Mouse (Mus musculus): ENCODE results near the gene Syt15.

The Syt15 gene

DNA sequence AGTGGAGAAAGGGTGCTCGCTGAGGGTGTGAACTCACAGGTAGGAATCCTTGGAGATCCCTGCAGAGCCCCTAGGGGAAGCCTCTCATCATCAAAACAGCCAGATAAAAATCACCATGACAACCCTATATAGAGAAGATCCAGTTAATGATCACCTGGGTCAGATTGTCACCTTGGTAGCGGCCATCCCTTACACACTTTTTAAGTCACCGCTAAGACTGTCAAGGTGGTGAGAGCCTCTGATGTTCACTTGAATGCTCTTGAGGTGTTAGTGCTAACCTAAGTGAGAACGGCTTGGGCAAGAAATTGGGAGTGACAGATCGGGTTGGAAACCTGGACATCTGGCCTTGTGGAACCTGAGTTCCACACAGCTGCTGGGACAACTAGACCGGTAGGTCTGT is at the start of gene Syt15:
Gene Syt15 (plus strand): TSS at position 301 of the 400 bp plus-strand sequence.
- DNase-seq (ENCODE audit: low spot score in 2 of 2) = no peak

DNA sequence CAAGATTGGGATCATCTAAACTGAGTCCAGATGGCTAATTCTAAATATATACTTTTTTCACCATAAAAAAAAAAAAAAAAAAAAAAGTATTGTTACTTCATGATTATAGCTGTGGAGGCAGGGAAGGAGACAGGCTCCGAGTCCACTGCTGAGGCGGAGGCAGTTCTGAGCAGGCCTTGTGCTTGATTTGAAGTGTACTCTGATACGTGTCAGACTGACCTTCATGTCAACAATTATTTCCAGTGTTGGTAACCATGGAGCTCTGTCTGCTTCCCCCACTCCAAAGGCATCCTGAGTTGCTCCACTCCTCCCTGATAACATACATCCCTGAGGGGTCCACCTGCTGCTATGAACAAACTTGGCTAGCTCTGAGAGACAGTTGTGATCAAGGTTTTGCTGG is 48.3 kb upstream of the Syt15 start:
- no peak for DNase-seq (ENCODE audit: low spot score in 2 of 2)

- no peak for DNase-seq (ENCODE audit: low spot score in 2 of 2)
These were observed 40.0 kb upstream of the Syt15 start for GRCm38 (mm10) chr14:34179351-34179750.

DNA sequence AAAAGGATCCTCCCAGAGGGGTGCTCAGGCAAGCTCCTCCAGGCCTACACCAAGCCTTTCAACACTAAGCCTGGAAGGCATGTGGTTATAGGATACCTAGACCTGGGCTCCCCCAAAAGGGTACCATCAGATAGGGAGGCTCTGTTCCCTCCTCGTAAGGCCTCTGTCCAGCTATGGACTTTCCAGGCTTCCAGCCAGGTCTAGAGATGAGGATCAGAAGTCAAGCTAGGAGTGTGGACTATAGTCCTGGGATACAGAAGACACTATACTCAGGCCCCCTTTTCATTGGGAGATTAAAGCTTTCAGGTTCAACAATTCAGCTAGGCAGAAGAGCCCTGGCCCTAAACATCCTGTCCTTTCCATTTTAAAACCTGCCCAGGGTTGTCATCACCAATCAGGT is 36.3 kb upstream of the Syt15 start:
- DNase-seq (ENCODE audit: low spot score in 2 of 2) = no peak

DNA sequence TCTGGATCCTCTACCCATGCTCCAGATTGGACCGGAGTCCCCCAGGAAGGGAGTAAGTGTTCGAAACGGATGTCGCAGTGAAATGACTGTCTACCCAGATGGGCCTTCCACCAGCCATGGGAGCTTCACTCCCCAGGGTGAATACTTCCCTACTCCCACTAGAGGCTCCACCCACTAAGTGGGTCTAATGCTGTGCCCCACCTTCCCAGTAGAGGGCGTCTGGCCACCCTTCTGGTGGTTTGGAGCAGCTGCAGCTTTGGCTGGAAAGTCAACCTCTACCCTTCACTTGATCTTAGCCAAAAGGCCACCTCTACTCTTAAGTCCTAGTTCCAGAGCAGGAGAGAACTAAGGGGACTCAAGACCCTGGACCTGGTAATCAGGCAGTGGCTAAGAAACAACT is 30.8 kb upstream of the Syt15 start:
- DNase-seq (ENCODE audit: low spot score in 2 of 2) = peak in 1 of 2 experiments; percentile 22

GRCm38 (mm10) chr14:34190361-34190760 is 29.0 kb upstream of the Syt15 start:
- no peak for DNase-seq (ENCODE audit: low spot score in 2 of 2)

- no peak for DNase-seq (ENCODE audit: low spot score in 2 of 2)
These were observed 25.5 kb upstream of the Syt15 start for GRCm38 (mm10) chr14:34193879-34194278.

GRCm38 (mm10) chr14:34195466-34195865 is 23.9 kb upstream of the Syt15 start:
- no peak for DNase-seq (ENCODE audit: low spot score in 2 of 2)

DNA sequence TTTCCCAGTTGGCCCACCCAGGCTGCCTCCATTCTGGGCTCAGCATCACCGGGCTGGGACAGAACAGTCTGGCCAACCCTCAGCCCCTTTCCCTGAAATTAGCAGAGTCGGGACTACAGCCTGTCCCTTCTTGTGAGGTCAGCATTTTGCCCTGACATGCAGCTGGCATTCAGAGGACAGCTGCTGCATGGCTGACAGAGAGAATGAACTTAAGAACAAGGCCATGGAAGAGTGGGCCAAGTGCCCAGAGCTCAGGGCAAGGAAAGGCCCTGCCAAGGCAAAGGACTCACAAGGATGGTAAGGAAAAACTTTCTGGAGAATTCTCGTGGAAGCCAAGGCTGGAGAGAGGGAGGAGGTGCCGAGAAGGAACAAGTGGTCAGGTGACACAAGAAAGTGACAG is 22.7 kb upstream of the Syt15 start:
- no peak for DNase-seq (ENCODE audit: low spot score in 2 of 2)

GRCm38 (mm10) chr14:34200738-34201230 is 18.6 kb upstream of the Syt15 start:
- peak in 1 of 2 experiments; percentile 27 for DNase-seq (ENCODE audit: low spot score in 2 of 2)

DNA sequence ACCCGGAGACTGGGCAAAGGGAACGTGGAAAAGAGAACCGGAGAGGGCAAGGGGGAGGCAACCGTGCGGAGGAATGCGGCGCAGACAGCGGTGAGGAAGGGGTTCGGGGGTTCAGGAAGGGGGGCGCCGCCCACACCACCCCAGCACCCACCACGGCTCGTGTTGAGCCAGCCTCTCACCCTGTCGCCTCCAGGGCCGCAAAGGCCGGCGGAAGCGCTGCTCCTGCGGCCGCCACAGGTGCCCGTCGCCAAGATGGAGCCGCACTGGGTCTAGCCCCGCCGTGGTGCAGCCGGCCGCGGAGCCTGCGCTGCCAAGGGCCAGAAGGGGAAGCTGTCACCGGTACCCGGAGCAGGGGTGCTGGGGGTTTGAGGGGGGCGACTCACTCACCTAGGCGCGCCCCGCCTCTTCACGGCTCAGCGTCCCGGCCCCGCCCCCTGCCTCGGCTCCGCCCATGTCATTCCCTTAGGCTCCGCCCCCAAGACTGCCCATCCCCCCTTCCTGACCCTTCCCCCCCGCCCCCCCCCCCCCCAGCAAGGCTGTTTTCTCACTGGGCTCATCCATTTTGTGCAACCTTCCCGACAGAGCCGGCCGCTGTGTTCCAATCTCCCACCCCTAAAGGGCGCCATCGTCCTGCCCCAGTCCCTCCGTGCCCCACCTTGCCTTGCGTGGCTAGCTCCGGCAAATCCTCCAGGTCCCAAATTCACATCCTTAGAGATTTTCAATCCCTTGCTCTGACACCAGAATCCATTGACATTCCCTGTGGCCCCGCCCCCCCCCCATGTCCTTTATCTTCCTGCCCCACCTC is 18.0 kb upstream of the Syt15 start, which contains the start of gene Gprin2:
Gene Gprin2 (minus strand): TSS at position 423 of the 805 bp plus-strand sequence.
- peak in 1 of 2 experiments; percentile 21 for DNase-seq (ENCODE audit: low spot score in 2 of 2)

DNA sequence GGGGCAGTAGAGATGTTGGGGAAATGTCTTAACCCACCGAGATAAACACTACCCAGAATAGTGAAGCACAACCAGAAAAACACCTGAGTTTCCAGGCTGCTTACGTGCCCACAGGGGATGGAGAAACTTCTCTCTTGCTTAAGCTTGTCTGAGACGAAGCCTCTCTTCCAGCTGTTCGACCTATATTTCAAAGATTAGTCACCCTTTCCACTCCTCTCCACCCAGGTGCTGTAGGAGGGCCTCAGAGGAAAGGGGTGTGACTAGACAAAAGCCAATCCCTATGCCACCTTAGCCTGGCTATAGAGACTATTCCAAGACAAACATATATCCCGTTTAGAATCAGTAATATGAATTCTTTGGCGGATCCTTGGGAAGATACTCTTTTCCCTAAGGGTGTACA is 11.4 kb upstream of the Syt15 start:
- DNase-seq (ENCODE audit: low spot score in 2 of 2) = no peak

- DNase-seq (ENCODE audit: low spot score in 2 of 2) = no peak
These were observed 10.7 kb upstream of the Syt15 start for GRCm38 (mm10) chr14:34208651-34209050.

GRCm38 (mm10) chr14:34209080-34209479 is 10.3 kb upstream of the Syt15 start:
- DNase-seq (ENCODE audit: low spot score in 2 of 2) = no peak

- no peak for DNase-seq (ENCODE audit: low spot score in 2 of 2)
These were observed 9.5 kb upstream of the Syt15 start for GRCm38 (mm10) chr14:34209942-34210341.

DNA sequence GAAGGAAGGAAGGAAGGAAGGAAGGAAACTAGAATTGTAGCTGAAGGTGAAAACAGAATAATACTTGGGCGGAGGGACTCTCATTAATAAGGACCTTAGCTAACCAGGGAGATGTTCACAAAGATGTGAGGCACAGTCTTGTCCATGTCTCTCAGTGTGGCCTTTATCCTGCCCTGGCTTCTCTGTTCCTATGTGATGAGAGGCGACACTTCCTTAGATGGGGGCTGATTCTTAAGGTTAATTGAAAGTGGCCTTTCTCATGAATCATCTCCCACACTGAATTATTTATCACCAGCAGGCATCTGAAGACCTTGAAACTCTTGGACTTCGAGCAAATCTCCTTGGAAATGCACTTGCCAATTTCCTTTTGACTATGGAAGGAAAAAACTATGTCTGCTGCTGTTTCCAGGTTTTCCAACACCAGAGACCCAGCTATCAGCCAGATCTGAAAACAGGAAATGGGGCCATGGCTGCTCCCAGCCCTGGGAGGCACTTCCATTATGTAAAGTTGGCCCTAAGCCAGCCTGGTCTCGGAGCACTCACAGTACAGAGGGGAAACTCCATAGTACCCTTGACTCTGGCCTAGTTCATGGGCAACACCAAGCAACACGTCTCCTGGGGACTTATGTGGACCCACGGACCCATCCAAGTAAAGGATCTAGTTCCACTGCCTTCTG is 3.8 kb upstream of the Syt15 start:
- DNase-seq (ENCODE audit: low spot score in 2 of 2) = no peak

DNA sequence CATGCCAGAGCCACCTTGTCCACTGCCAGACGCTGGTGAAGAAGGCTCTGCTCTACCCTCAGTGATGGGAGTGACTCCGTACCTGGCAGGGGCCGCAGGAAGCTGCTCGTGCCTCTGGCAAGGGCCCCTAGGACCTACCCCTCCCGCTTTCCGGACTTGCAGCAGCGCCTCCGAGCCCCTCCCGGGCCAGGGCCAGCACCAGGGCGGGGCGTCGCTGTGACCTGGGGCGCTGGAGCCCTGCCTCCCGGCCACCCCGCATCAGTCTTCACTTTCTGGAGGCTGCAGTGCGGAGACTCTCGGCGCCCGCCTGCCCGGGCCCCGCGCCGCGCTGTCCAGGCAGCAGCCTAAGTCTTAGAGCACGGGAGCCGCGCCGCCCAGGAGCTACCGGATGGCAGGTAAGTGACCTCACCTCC is 397 bp downstream of the Syt15 start:
- no peak for DNase-seq (ENCODE audit: low spot score in 2 of 2)

DNA sequence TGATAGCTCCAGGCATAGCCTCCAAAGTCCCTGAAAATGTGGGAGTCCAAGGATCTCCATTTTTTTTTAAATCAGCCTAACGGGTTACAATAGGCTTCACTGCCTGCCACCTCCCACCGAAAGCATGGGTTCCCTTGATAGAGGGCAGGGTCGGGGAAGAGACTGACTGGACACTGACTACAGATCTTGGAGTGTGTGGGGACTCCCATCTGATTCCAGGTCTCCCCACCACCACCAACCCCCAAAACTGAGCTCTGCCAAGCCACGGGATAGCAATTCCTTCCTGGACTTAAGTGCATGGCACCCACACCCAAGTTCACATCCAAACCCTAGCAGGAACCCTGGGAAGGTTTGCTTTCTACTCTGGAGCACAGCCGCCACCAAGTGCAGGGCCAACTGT is 1.0 kb downstream of the Syt15 start:
- DNase-seq (ENCODE audit: low spot score in 2 of 2) = no peak

- DNase-seq (ENCODE audit: low spot score in 2 of 2) = no peak
These were observed 2.2 kb downstream of the Syt15 start for GRCm38 (mm10) chr14:34221416-34222077.

DNA sequence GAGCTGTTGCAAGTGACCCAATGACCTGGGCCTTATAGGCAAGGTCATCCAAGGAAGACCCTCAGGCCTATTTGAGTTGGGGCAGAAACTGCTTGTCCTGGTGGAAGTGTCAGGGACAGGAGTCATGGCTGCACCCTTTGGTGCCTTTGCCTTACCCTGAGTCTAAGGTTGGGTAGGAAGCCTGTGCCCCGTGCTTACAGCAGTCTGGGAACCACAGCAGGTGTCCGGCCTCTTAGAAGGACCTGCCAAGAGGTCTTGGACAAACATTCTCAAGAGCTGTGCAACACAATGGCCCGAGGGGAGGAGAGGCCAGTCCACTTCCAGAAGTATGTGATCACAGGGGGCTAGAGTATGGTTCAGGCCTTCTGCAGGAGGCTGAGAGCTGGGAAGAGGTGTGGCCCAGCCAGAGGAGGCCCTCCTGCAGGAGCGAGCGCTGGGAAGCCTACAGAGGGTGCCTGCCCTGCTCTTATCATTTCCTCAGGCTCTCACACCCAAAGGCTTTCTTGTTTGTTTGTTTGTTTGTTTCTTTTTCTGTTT is 4.0 kb downstream of the Syt15 start:
- DNase-seq (ENCODE audit: low spot score in 2 of 2) = no peak

GRCm38 (mm10) chr14:34225986-34226385 is 6.6 kb downstream of the Syt15 start:
- peak in 1 of 2 experiments; percentile 54 for DNase-seq (ENCODE audit: low spot score in 2 of 2)

DNA sequence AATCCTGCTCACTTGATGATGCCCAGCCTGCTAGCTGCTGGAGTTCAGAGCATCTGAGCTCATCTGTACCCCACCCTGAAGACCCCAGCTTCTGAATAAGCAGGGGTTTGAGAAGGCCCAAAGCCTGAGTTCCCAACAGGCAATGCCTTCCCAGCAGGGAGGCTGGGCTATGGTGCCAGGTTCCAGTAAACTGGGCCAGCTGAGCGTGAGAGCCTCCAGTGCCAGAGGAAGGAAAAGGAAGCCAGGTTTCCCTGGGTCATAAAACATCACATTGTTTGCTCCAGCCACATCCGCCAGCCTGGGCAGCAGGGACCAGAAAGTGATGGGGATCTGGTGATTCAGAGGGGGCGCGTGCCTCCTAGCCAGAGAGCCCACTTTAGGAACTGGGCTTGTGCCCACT is 7.2 kb downstream of the Syt15 start:
- DNase-seq (ENCODE audit: low spot score in 2 of 2) = peak in 1 of 2 experiments; percentile 55

Data from urinary bladder, postnatal 4 days (tissue).